9 mouse cellular contexts compared by ENCODE assay signal in genomic region chrX:169980809-169981289, GRCm38 (mm10). TPM values are rescaled to one million over a fixed set of nuclear protein-coding genes. Genes with fewer than 3 reads are reported as not detected.
DNase-seq lines count a peak whose midpoint lies in the region; ATAC-seq and TF ChIP-seq lines count a peak whose summit lies in the region.
"Had no signal": no experiment of that assay in that cellular context is flagged by ENCODE, and none has a peak within 500 bp of the region (broad histone marks: within the 10 kb centered on the region; RNA-seq: fewer than 3 reads in every experiment).

No protein-coding gene starts in this region.

- H3K4me2 ChIP-seq in lung, embryonic 16.5 days (ENCODE audit: low read depth, low read length) = no peak overlapping the region
- H3K4me2 ChIP-seq: limb, embryonic 12.5 days had no signal

- no peaks in the 10 kb centered on the region; the same call in 1 of the 2 replicates for H3K4me1 ChIP-seq in lung, embryonic 16.5 days (replicated peaks; ENCODE audit: control insufficient read depth, insufficient read depth, low read length)
- H3K4me1 ChIP-seq in brown adipose tissue, adult 24 weeks (ENCODE audit: control insufficient read depth, insufficient read depth, insufficient read length, low read length) = no peaks in the 10 kb centered on the region
- H3K4me1 ChIP-seq: limb, embryonic 12.5 days had no signal

- no peaks in the 10 kb centered on the region for H3K27me3 ChIP-seq in lung, embryonic 16.5 days (ENCODE audit: control insufficient read depth, insufficient read depth, low read depth, low read length)
- H3K27me3 ChIP-seq: limb, embryonic 12.5 days had no signal

- TF ChIP-seq CTCF in gastrocnemius, adult 2 months (IDR thresholded peaks at IDR 0.05) = no peak

- peaks cover 44% of the 10 kb centered on the region for H3K36me3 ChIP-seq in lung, embryonic 16.5 days (ENCODE audit: control insufficient read depth, insufficient read depth, low read length)

- peak overlapping the region; percentile 17 for H3K27ac ChIP-seq in gastrocnemius, adult 2 months
- no peak overlapping the region for H3K27ac ChIP-seq in lung, embryonic 16.5 days (ENCODE audit: low read length)
- peak overlapping the region; percentile 58 for H3K27ac ChIP-seq in brown adipose tissue, adult 24 weeks (replicated peaks; ENCODE audit: low read depth, low read length)
- H3K27ac ChIP-seq: limb, embryonic 12.5 days had no signal

- H3K9ac ChIP-seq in lung, embryonic 16.5 days (ENCODE audit: low read length) = no peak overlapping the region
- H3K9ac ChIP-seq: limb, embryonic 12.5 days had no signal

- 70% methylated on average over 12 of the region's 12 CpGs for WGBS in lung, embryonic 16.5 days

- H3K4me3 ChIP-seq in gastrocnemius, adult 2 months = no peak overlapping the region; the same call in 1 of the 2 replicates
- no peak overlapping the region for H3K4me3 ChIP-seq in lung, embryonic 16.5 days (ENCODE audit: low read length)
- H3K4me3 ChIP-seq in brown adipose tissue, adult 24 weeks (ENCODE audit: insufficient read depth, low read depth, low read length) = peak overlapping the region; percentile 6
- H3K4me3 ChIP-seq: limb, embryonic 12.5 days had no signal

- ATAC-seq in lung, embryonic 16.5 days (ENCODE audit: low read depth) = peak; percentile 1; the same call in 1 of the 2 replicates
- ATAC-seq in monocyte, adult 5-6 weeks (replicated peaks; ENCODE audit: insufficient number of reproducible peaks, low FRiP score, low TSS enrichment, poor library complexity, severe bottlenecking) = no peak

- peaks cover 20% of the 10 kb centered on the region for H3K9me3 ChIP-seq in lung, embryonic 16.5 days (ENCODE audit: control insufficient read depth, low read length)

- intact Hi-C loops in gastrocnemius, adult 2 months (cut with DNase I) = loop anchor here (5.0 kb wide), 1 partner anchor 119 kb away; no protein-coding TSS in a partner anchor

- no peak for DNase-seq in gastrocnemius, adult 2 months
- no peak for DNase-seq in gastrocnemius, adult 18-20 months (ENCODE audit: low spot score)
- DNase-seq in lung, postnatal 25 days (ENCODE audit: low spot score) = no peak
- DNase-seq in induced T-regulatory cell, adult 2 months (ENCODE audit: low read depth) = peak; percentile 23
- peak; percentile 15 for DNase-seq in testis, postnatal 14 days (ENCODE audit: low spot score)

RNA-seq across cellular contexts. Expression of gene Gm21887, which starts 28.6 kb away (rescaled TPM):
- total RNA-seq in gastrocnemius, adult 2 months (2021) = 10 to 100 TPM; 25.3 to 29.1 TPM
- 10 to 100 TPM; 18.0 to 35.3 TPM for total RNA-seq in gastrocnemius, adult 18-20 months (2021)
- 126 and 202 TPM in 2 replicates for polyA plus RNA-seq in lung, embryonic 16.5 days (2015; fragmentation: Nextera tagmentation; extraction: Ambion mirVana)
- polyA plus RNA-seq in brown adipose tissue, adult 24 weeks (2012; ENCODE audit: insufficient read depth, insufficient read length, missing spikeins) = 19.2 and 24.7 TPM in 2 replicates
- total RNA-seq in monocyte, adult 5-6 weeks (2017) = 32.2 to 120 TPM (median 52.2 TPM) in 3 replicates

Comparison
In these comparisons a context has a peak if more than half of its experiments do, and no peak if none do; other contexts are left out.
1. DNase-seq: peak in induced T-regulatory cell, adult 2 months (single experiment) and testis, postnatal 14 days (single experiment); none in gastrocnemius, adult 2 months (single experiment), gastrocnemius, adult 18-20 months (single experiment) and lung, postnatal 25 days (single experiment).